Mouse (Mus musculus): ENCODE data around the gene BC017158. TPM values are rescaled to one million over a fixed set of nuclear protein-coding genes. Genes with fewer than 3 reads are reported as not detected.

The BC017158 gene
- polyA plus RNA-seq, 1 experiment from 2014 or later = 22.5 TPM

DNA sequence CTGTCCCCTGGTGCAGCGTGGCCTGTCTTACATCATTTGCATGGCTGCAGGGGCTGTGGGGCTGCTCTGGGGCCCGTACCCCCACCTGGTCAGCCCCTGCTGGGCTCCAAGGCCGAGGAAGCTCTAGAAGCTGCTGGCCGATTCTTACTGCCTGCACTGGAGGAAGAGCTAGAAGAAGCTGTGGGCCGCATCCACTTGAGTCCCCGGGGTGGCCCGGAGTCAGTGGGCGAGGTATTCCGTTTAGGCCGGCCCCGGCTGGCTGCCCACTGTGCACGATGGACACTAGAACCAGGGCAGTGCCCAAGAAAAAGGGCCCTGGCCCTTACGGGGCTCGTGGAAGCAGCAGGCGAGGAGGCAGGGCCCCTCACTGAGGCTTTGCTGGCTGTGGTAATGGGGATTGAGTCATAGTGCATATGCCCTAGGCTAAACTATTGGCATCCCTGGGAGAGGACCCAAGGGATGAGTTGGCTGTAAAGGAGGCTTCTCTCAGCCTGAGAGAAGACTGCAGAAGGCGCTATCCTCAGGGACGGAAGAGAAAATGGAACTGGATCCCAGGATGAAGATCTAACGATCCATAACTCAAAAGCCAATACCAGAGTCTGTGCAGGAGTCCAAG lies 53.5 kb downstream of the BC017158 start:
- 91% methylated on average over 18 of the region's 18 CpGs for WGBS
- ATAC-seq (ENCODE audit: insufficient number of reproducible peaks, insufficient read depth, low FRiP score, low TSS enrichment, low read depth) = no peak
- Histone ChIP-seq H3K36me3 (peaks cover 58% of the 10 kb centered on the region), H3K4me3 (replicated peaks) (no peak overlapping the region), H3K9ac (replicated peaks) (no peak overlapping the region), H3K27ac (no peak overlapping the region), H3K4me1 (replicated peaks) (peaks cover 16% of the 10 kb centered on the region), H3K9me3 (no peaks in the 10 kb centered on the region), H3K4me2 (no peak overlapping the region), H3K27me3 (peaks cover 10% of the 10 kb centered on the region; the same call in 1 of the 2 replicates)

DNA sequence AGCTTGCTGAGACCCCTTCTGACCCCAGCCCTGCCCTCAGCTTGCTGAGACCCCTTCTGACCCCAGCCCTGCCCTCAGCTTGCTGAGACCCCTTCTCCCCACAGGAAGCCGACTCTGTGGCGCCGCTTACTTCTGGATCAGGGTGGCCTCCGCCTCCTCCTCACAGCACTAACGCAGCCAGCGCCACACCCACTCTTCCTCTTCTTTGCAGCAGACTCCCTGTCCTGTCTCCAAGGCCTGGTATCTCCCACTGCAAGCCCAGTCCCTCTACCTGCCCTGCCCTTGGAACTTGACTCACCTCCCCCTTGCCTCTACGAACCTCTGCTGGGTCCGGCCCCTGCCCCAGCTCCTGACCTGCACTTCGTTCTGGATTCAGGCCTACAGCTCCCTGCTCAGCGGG lies 54.0 kb downstream of the BC017158 start:
- Histone ChIP-seq H3K27me3 (peaks cover 9% of the 10 kb centered on the region; the same call in 1 of the 2 replicates), H3K9ac (replicated peaks) (no peak overlapping the region), H3K27ac (no peak overlapping the region), H3K4me2 (no peak overlapping the region), H3K9me3 (no peaks in the 10 kb centered on the region), H3K4me1 (replicated peaks) (peaks cover 19% of the 10 kb centered on the region), H3K36me3 (peaks cover 55% of the 10 kb centered on the region), H3K4me3 (replicated peaks) (no peak overlapping the region)
- 58% methylated on average over 10 of the region's 10 CpGs for WGBS
- ATAC-seq (ENCODE audit: insufficient number of reproducible peaks, insufficient read depth, low FRiP score, low TSS enrichment, low read depth) = no peak

DNA sequence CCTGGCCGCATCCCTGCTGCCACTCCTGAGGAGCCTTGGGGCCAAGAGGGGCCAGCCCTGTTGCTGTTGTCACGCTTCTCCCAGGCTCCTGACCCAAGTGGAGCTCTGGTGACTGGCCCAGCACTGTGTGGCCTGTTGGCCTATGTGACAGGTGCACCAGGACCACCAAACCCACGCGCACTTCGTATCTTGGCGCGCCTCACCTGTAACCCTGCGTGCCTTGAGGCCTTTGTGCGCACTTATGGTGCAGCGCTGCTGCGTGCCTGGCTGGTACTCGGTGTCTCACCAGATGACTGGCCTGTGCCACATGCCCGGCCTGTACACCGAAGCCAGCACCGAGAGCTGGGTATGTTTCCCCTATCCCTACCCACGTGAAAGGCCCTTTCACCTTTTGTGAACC lies 55.6 kb downstream of the BC017158 start:
- WGBS = 97% methylated on average over 16 of the region's 16 CpGs
- Histone ChIP-seq H3K9me3 (no peaks in the 10 kb centered on the region), H3K36me3 (peaks cover 55% of the 10 kb centered on the region), H3K4me2 (no peak overlapping the region), H3K4me3 (replicated peaks) (no peak overlapping the region), H3K9ac (replicated peaks) (no peak overlapping the region), H3K27ac (no peak overlapping the region), H3K4me1 (replicated peaks) (peaks cover 17% of the 10 kb centered on the region), H3K27me3 (no peaks in the 10 kb centered on the region)
- no peak for ATAC-seq (ENCODE audit: insufficient number of reproducible peaks, insufficient read depth, low FRiP score, low TSS enrichment, low read depth)

DNA sequence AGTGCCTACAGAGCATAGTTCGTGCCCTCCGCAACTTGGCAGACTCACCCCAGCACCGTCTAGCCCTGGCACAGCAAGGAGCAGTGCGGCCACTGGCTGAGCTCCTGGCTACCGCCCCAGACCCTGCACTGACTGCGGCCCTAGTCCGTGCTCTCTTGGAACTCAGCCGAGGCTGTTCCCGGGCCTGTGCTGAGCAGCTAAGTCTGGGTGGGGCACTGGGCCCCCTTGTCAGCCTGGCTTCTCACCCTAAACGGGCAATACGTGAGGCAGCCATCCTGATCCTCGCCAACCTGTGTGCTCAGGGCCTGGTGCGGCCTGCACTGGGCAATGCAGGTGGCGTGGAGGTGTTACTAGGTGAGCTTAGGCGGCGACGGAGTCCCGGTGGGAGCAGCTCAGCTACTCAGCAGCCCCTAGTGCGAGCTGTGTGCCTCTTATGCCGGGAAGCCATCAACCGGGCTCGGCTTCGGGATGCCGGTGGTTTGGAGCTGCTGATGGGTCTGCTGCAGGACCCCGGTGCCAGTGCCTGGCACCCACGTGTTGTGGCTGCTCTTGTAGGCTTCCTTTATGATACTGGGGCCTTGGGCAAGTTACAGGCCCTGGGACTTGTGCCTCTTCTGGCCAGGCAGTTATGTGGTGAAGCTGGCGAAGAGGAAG lies 57.7 kb downstream of the BC017158 start:
- peaks cover 11% of the 10 kb centered on the region for H3K4me1 ChIP-seq (replicated peaks)
- H3K4me3 ChIP-seq (replicated peaks) = no peak overlapping the region
- H3K27me3 ChIP-seq = no peaks in the 10 kb centered on the region
- H3K9me3 ChIP-seq = no peaks in the 10 kb centered on the region
- no peak for ATAC-seq (ENCODE audit: insufficient number of reproducible peaks, insufficient read depth, low FRiP score, low TSS enrichment, low read depth)
- peak overlapping the region; percentile 27; the same call in 1 of the 2 replicates for H3K9ac ChIP-seq (replicated peaks)
- 92% methylated on average over 27 of the region's 27 CpGs for WGBS
- no peak overlapping the region for H3K27ac ChIP-seq
- H3K4me2 ChIP-seq = no peak overlapping the region
- peaks cover 59% of the 10 kb centered on the region for H3K36me3 ChIP-seq

DNA sequence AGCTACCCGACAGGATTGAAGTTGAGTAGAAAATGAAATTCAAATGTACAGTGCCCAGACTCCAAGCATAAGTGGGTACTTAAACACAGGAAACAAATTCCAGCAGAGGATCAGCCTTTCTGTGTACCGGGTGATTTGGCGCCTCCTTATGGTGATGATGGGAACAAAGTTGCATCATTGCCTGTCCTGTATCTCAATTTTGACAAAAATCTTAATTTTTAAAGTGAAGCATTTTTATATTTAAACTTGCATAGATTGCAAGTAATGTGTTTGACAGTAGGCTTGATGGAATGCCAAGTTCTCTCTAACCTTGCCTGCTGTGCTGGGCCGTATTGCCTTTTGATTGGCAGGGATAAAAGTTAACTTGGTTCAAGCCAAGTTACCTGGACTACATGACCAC lies 59.0 kb downstream of the BC017158 start:
- no peaks in the 10 kb centered on the region for H3K27me3 ChIP-seq
- ATAC-seq (ENCODE audit: insufficient number of reproducible peaks, insufficient read depth, low FRiP score, low TSS enrichment, low read depth) = no peak

DNA sequence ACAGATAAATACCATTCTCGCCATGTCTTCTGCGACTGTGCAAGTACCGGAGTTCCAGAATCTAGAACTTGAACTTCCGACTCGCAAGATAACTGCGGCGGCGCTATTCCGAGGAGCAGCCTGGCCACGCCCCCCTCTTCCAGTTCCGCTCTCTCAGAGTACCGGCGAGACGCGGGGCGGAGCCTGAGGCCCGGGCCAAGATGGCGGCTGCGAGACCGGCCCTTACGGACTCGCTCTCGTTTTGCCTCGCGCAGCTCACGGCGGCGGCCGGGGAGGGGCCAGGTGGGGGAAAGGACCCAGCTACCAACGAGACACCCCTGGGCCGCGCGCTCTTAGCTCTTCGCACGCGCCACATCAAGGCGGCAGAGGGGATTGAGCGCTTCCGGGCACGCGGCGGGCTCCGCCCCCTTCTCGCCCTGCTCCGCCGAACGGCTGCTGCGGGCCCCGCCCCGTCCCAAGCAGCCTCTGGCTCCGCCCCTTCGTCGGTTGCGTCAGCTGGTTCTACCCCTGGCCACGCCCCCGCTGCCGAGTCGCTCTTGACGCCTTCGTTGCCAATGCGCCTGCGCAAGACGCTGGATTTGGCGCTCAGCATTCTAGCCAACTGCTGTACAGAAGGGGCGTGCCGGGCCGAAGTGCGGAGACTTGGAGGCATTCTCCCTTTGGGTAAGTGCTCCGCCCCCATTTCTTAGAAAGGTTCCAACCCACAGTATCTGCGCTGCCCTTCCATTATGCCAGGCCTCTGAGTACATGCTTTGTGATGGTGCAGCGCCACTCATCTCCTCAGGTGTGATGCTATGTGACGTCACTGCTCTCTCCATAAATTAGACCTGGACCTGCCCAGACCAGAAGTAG lies 59.8 kb downstream of the BC017158 start, which contains the start of gene 9130023H24Rik:
Gene 9130023H24Rik, minus strand, starts transcription at position 105 of the 852 bp plus-strand sequence.
- Histone ChIP-seq H3K9me3 (no peaks in the 10 kb centered on the region), H3K9ac (replicated peaks) (peak within 1 kb of the TSS; percentile 78), H3K36me3 (peaks cover 44% of the 10 kb centered on the region), H3K4me2 (peak within 1 kb of the TSS; percentile 73), H3K4me3 (replicated peaks) (peak within 1 kb of the TSS; percentile 72), H3K27ac (peak within 1 kb of the TSS; percentile 96), H3K4me1 (replicated peaks) (peaks cover 12% of the 10 kb centered on the region), H3K27me3 (no peaks in the 10 kb centered on the region)
- ATAC-seq (ENCODE audit: insufficient number of reproducible peaks, insufficient read depth, low FRiP score, low TSS enrichment, low read depth) = peak; percentile 86
- WGBS = under 1% methylated on average over 72 of the region's 72 CpGs

More for the DNA sequence above, 59.0 kb downstream of the BC017158 start:
- Histone ChIP-seq H3K4me3 (replicated peaks) (peak overlapping the region; percentile 72), H3K9ac (replicated peaks) (no peak overlapping the region), H3K36me3 (peaks cover 48% of the 10 kb centered on the region), H3K4me1 (replicated peaks) (peaks cover 11% of the 10 kb centered on the region), H3K27ac (peak overlapping the region; percentile 96), H3K4me2 (peak overlapping the region; percentile 73), H3K9me3 (no peaks in the 10 kb centered on the region)
- 29% methylated on average over 4 of the region's 4 CpGs for WGBS

DNA sequence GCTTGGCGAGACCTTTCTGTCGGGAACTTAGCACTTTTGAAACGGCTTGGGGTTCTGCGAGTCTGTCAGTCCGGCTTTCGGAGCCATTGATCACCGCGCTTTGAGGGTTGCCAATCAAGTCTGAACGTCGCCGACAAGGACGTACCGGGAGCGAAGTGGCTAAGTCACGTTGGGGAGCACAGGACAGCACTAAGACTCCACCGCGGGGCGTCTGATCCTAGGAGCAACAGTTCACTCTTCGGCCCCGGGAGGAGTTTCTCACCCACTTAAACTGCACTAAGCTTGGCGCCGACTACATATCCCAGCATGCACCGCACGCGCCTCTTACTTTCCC lies 60.4 kb downstream of the BC017158 start:
- no peak; the same call in none of the 2 replicates for ATAC-seq (ENCODE audit: insufficient number of reproducible peaks, insufficient read depth, low FRiP score, low TSS enrichment, low read depth)
- Histone ChIP-seq H3K27me3 (no peaks in the 10 kb centered on the region), H3K9me3 (no peaks in the 10 kb centered on the region), H3K36me3 (peaks cover 38% of the 10 kb centered on the region), H3K27ac (peak overlapping the region; percentile 96), H3K4me2 (peak overlapping the region; percentile 73), H3K4me3 (replicated peaks) (peak overlapping the region; percentile 72), H3K9ac (replicated peaks) (peak overlapping the region; percentile 78), H3K4me1 (replicated peaks) (peaks cover 18% of the 10 kb centered on the region)
- WGBS = under 1% methylated on average over 25 of the region's 25 CpGs

DNA sequence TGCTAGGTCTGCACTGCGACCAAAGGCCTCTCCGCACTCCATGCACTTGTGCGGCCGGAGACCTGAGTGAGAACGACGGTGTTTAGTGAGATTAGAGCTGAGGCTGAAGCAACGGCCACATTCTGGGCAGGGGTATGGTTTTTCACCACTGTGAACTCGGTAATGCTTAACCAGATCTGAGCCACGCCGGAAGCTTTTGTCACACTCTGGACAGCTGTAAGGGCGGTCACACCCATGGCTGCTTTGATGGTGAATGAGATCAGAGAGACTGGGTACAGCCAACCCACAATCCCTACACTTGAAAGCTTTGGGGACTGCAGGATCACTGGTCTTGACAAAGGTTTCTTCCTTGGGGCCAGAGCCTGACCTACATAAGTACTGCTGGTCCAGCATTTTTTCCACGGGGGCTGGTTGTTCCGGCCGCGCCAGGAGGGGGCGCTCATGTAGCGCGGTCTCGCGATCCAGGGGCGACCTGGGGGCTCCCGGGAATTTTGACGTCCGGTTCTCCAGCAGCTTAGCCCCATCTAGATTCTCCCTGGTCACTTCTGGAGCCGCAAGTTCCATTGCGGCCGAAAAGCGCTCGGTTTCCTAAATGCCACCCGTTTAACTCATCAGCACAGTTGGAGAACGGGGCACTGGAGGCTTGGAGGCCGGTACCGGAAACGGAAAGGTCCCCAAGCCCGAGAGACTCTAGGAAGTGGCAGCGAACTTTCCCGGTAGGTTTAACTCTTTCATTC lies 60.9 kb downstream of the BC017158 start, which contains the start of gene Armc5:
Gene Armc5, plus strand, starts transcription at position 487 of the 737 bp plus-strand sequence.
- no peak for ATAC-seq (ENCODE audit: insufficient number of reproducible peaks, insufficient read depth, low FRiP score, low TSS enrichment, low read depth)
- Histone ChIP-seq H3K4me2 (peak within 1 kb of the TSS; percentile 73), H3K27ac (peak within 1 kb of the TSS; percentile 96), H3K4me3 (replicated peaks) (peak within 1 kb of the TSS; percentile 72), H3K27me3 (no peaks in the 10 kb centered on the region), H3K9me3 (no peaks in the 10 kb centered on the region), H3K36me3 (peaks cover 33% of the 10 kb centered on the region), H3K9ac (replicated peaks) (peak within 1 kb of the TSS; percentile 78), H3K4me1 (replicated peaks) (peaks cover 23% of the 10 kb centered on the region)
- WGBS = 25% methylated on average over 37 of the region's 37 CpGs

DNA sequence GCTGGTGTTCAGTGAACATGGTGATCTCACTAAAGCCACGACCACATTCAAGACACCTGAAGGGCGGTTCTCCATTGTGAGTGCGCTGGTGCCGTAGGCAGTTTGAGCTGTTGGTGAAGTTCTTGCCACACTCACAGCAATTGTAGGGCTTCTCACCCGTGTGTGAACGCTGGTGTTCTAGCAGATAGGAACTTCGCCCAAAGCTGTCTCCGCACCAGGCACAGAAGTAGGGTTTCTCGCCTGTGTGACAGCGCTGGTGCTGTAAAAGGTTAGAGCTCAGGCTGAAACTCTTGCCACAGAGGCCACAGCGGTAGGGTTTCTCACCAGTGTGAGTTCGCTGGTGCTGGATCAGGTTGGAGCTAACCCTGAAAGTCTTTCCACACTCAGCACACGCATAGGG lies 61.5 kb downstream of the BC017158 start:
- 91% methylated on average over 13 of the region's 13 CpGs for WGBS
- no peaks in the 10 kb centered on the region for H3K9me3 ChIP-seq
- peaks cover 23% of the 10 kb centered on the region for H3K4me1 ChIP-seq (replicated peaks)
- no peak overlapping the region for H3K27ac ChIP-seq
- H3K4me3 ChIP-seq (replicated peaks) = peak overlapping the region; percentile 72
- H3K36me3 ChIP-seq = peaks cover 27% of the 10 kb centered on the region
- H3K4me2 ChIP-seq = 0 out of 2 replicates have a peak overlapping the region, but pooled peaks have one; percentile 73
- H3K9ac ChIP-seq (replicated peaks) = no peak overlapping the region
- no peak for ATAC-seq (ENCODE audit: insufficient number of reproducible peaks, insufficient read depth, low FRiP score, low TSS enrichment, low read depth)
- no peaks in the 10 kb centered on the region for H3K27me3 ChIP-seq

DNA sequence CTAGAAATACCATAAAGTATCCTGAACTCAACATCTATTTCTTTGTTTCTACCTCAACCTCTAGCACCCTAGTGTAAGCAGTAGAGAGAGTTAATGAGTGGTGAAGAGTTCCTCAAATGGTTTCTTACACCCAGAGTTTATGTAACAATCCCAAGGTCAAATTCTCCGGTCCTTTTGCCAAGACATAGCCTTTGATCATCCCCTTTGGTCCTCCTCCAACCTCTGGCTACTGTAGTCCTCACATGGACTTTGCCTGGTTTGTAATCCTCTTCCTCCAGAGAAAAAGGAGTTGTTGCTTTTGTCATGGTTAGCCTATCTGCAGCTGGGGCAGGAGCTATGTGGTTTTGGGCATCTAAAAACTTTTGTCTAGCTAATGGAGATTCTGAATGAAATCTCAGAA lies 62.5 kb downstream of the BC017158 start:
- Histone ChIP-seq H3K4me2 (no peak overlapping the region), H3K9me3 (no peaks in the 10 kb centered on the region), H3K4me3 (replicated peaks) (no peak overlapping the region), H3K36me3 (peaks cover 17% of the 10 kb centered on the region), H3K9ac (replicated peaks) (no peak overlapping the region), H3K4me1 (replicated peaks) (peaks cover 23% of the 10 kb centered on the region), H3K27ac (no peak overlapping the region), H3K27me3 (no peaks in the 10 kb centered on the region)
- no peak for ATAC-seq (ENCODE audit: insufficient number of reproducible peaks, insufficient read depth, low FRiP score, low TSS enrichment, low read depth)
- 88% methylated on average over 1 of the region's 1 CpGs for WGBS

Measured in limb, embryonic 12.5 days (tissue).